Mouse (Mus musculus): ENCODE results near the gene Ociad2.

DNA sequence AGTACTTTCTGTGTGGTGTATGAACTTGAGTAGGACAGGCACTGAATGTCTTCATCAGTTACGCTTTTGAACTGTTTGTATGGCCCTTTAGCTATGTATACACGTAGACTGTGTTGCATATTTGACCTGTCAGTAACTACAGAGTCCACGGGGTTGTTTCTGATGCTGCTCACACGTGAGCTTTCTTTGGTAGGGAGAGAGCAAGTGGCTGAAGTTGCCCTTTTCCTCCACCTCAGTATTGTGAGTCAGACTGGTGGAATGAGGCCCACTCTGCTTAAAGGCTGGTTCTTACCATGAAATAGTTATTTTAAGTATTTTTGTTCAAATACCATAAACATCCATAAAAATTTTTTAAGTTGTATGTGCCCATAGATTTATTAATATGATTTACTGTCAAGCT, 31.3 kb downstream of the Ociad2 start:
- TF ChIP-seq GATA1 (IDR thresholded peaks at IDR 0.05; ENCODE audit: low read length) (no peak), TAL1 (IDR thresholded peaks at IDR 0.05; ENCODE audit: low read length) (no peak)
